Mouse (Mus musculus): Measurements from ENCODE around the gene Zfp788.
"Not testable (repeated sequence)": the region's sequence is repeated elsewhere in the genome, so short reads cannot be mapped to it uniquely, and the experiment has no call there.

- not testable (repeated sequence) for TF ChIP-seq POLR2A, CTCF (IDR thresholded peaks at IDR 0.05; ENCODE audit: extremely low read depth, insufficient read depth, low read length)
These were observed 45.2 kb upstream of the Zfp788 start for GRCm38 (mm10) chr7:41587831-41588230.

All from cortical plate, adult 2 months (tissue).